23 mouse cellular contexts compared by ENCODE assay signal in genomic region chr11:19714888-19715595, GRCm38 (mm10).
DNase-seq lines count a peak whose midpoint lies in the region; ATAC-seq lines count a peak whose summit lies in the region.
"Had no signal": no experiment of that assay in that cellular context is flagged by ENCODE, and none has a peak within 500 bp of the region (broad histone marks: within the 10 kb centered on the region; RNA-seq: fewer than 3 reads in every experiment).

No protein-coding gene starts in this region.

- H3K27ac ChIP-seq in liver, embryonic 12.5 days: peak overlapping the region; percentile 51; the same call in 1 of the 2 replicates
- H3K27ac ChIP-seq: embryonic facial prominence, embryonic 12.5 days; forebrain, embryonic 12.5 days; heart, embryonic 10.5 days; hindbrain, embryonic 10.5 days; intestine, embryonic 15.5 days; layer of hippocampus, adult 2 months; limb, embryonic 12.5 days had no signal

- no peaks in the 10 kb centered on the region for H3K36me3 ChIP-seq in liver, embryonic 12.5 days
- H3K36me3 ChIP-seq: embryonic facial prominence, embryonic 12.5 days; forebrain, embryonic 12.5 days; heart, embryonic 10.5 days; hindbrain, embryonic 10.5 days; intestine, embryonic 15.5 days; limb, embryonic 12.5 days had no signal

- no peaks in the 10 kb centered on the region for H3K4me1 ChIP-seq in liver, embryonic 12.5 days
- H3K4me1 ChIP-seq: intestine, embryonic 15.5 days had no signal

- H3K4me2 ChIP-seq in liver, embryonic 12.5 days: 0 out of 2 replicates have a peak overlapping the region, but pooled peaks have one; percentile 8
- H3K4me2 ChIP-seq: embryonic facial prominence, embryonic 12.5 days; forebrain, embryonic 12.5 days; intestine, embryonic 15.5 days; limb, embryonic 12.5 days; lung, embryonic 14.5 days had no signal

- no peaks in the 10 kb centered on the region for H3K27me3 ChIP-seq in liver, embryonic 12.5 days (replicated peaks)
- H3K27me3 ChIP-seq: embryonic facial prominence, embryonic 12.5 days; forebrain, embryonic 12.5 days; intestine, embryonic 15.5 days had no signal

- DNase-seq in kidney, adult 9 months: peak; percentile 4
- no peak for DNase-seq in kidney, postnatal 14 days
- DNase-seq in embryo, embryonic 11 days: peak; percentile 20
- DNase-seq in yolk sac, embryonic 10.5 days (ENCODE audit: low spot score): peak; percentile 63
- no peak for DNase-seq in heart, postnatal 4 days
- DNase-seq: adrenal gland, adult 8-10 months; cerebellum, adult 2 months; kidney, postnatal 10 days; layer of hippocampus, postnatal 36 days; lung, embryonic 14.5 days; right cerebral cortex, postnatal 14 days; spleen, adult 18-20 months had no signal

- peak; percentile 67 for ATAC-seq in liver, embryonic 12.5 days
- ATAC-seq in erythroblast, adult 5-6 weeks (replicated peaks; ENCODE audit: low FRiP score, poor library complexity, severe bottlenecking): no peak
- ATAC-seq: activated CD4-positive, CD25-positive, alpha-beta regulatory T cell, adult 4 months; intestine, embryonic 15.5 days had no signal

- WGBS in liver, embryonic 12.5 days (ENCODE audit: insufficient replicate concordance): 30% methylated on average over 8 of the region's 8 CpGs

- H3K9me3 ChIP-seq in liver, embryonic 12.5 days (replicated peaks): no peaks in the 10 kb centered on the region
- H3K9me3 ChIP-seq: embryonic facial prominence, embryonic 12.5 days; forebrain, embryonic 12.5 days; heart, embryonic 10.5 days; hindbrain, embryonic 10.5 days; intestine, embryonic 15.5 days had no signal

- H3K9ac ChIP-seq in liver, embryonic 12.5 days: no peak overlapping the region
- H3K9ac ChIP-seq: embryonic facial prominence, embryonic 12.5 days; forebrain, embryonic 12.5 days; intestine, embryonic 15.5 days; limb, embryonic 12.5 days; lung, embryonic 14.5 days had no signal

- no peak overlapping the region for H3K4me3 ChIP-seq in liver, embryonic 12.5 days
- H3K4me3 ChIP-seq: embryonic facial prominence, embryonic 12.5 days; erythroblast, embryonic 14.5 days; forebrain, embryonic 12.5 days; heart, embryonic 10.5 days; hindbrain, embryonic 10.5 days; intestine, embryonic 15.5 days; layer of hippocampus, adult 2 months; limb, embryonic 12.5 days had no signal

Comparison
In these comparisons a context has a peak if more than half of its experiments do, and no peak if none do; other contexts are left out.
1. DNase-seq: peak in kidney, adult 9 months (single experiment), embryo, embryonic 11 days (single experiment) and yolk sac, embryonic 10.5 days (single experiment); none in kidney, postnatal 14 days (single experiment) and heart, postnatal 4 days (single experiment).